Mouse (Mus musculus): ENCODE data around the gene Rdh16f1.
"Not testable (repeated sequence)": the region's sequence is repeated elsewhere in the genome, so short reads cannot be mapped to it uniquely, and the experiment has no call there.

The Rdh16f1 gene

GRCm38 (mm10) chr10:127837793-127838192 lies 78.2 kb downstream of the Rdh16f1 start:
- DNase-seq, result not testable (repeated sequence)

- DNase-seq, result no peak
Observed at GRCm38 (mm10) chr10:127838539-127838938, 79.0 kb downstream of the Rdh16f1 start.

- no peak for DNase-seq
Observed at GRCm38 (mm10) chr10:127840776-127841175, 81.2 kb downstream of the Rdh16f1 start.

Measured in spleen, adult 18-20 months (tissue).